Mouse (Mus musculus): ENCODE results near the gene Kcnc4.

- no peak for TF ChIP-seq CTCF (IDR thresholded peaks at IDR 0.05; ENCODE audit: control insufficient read depth, insufficient read depth, low read length)
- TF ChIP-seq POLR2A (IDR thresholded peaks at IDR 0.05; ENCODE audit: borderline replicate concordance, control insufficient read depth, low read depth, low read length), result no peak
Observed at GRCm38 (mm10) chr3:107501702-107502151, 42.4 kb upstream of the Kcnc4 start.

All from bone marrow, adult 2 months (tissue).